ENCODE assay signal across 16 mouse cellular contexts in genomic region chr12:103073953-103074352, GRCm38 (mm10).
"Had no signal": no experiment of that assay in that cellular context is flagged by ENCODE, and none has a peak within 500 bp of the region (broad histone marks: within the 10 kb centered on the region; RNA-seq: fewer than 3 reads in every experiment).

No protein-coding gene starts in this region.

- DNase-seq: retina, postnatal 1 day; right cerebral cortex, adult 18-20 months; right cerebral cortex, postnatal 14 days; right cerebral cortex, postnatal 25 days; right cerebral cortex, postnatal 4 days; spleen, adult 18-20 months; thymus, adult 18-20 months; thymus, adult 2 months; thymus, postnatal 14 days; thymus, postnatal 25 days; thymus, postnatal 36 days; thymus, postnatal 4 days had no signal

- H3K27me3 ChIP-seq: neural tube, embryonic 13.5 days; neural tube, embryonic 15.5 days; stomach, embryonic 15.5 days had no signal

- H3K9me3 ChIP-seq: neural tube, embryonic 13.5 days; neural tube, embryonic 15.5 days; stomach, embryonic 15.5 days had no signal

- H3K4me1 ChIP-seq: neural tube, embryonic 15.5 days; stomach, embryonic 15.5 days had no signal

- H3K36me3 ChIP-seq: stomach, embryonic 15.5 days had no signal

- H3K4me3 ChIP-seq: neural tube, embryonic 13.5 days; neural tube, embryonic 15.5 days; stomach, embryonic 15.5 days had no signal

- H3K27ac ChIP-seq: neural tube, embryonic 13.5 days; neural tube, embryonic 15.5 days; stomach, embryonic 15.5 days; stomach, postnatal 0 days had no signal

- H3K9ac ChIP-seq: neural tube, embryonic 13.5 days; neural tube, embryonic 15.5 days; stomach, embryonic 15.5 days had no signal

- H3K4me2 ChIP-seq: neural tube, embryonic 13.5 days; neural tube, embryonic 15.5 days; stomach, embryonic 15.5 days had no signal
